In the genomic region with DNA sequence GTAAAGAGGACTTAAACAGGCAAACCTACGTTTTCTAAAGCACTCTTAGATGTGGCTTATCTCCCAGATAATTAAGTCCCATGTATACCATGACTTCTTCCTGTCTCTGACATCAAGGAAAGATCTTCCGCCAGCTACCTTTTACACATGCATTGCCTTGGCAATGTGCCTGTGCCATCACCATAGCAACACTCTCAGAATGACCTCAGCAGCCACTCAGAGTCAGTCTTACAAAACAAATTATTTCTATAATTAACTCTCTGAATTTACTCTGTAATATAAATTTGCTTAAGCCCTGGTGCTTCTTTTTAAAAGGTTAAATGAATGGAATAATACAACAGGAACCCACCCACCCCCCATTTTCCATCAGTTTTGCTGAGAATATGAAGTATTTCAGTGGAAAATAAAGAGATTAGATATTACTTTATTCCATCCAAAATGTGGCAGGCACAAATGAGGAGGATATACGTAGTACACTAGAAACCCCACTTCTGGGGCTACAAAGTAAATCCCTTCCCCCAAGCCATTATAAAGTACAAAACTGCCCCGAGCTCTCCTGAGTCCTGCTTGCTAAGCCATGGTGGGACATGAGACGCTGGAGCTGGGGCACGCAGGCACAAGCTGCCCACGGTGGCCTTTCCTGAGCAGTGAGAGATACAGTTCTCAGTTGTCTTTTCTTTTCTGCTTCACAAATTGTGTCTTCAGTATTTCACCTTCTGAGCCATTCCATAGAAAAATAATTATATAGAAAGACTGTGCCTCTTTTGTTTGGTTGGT, we compare ENCODE assay signal across 8 mouse cellular contexts.
DNase-seq lines count a peak whose midpoint lies in the region; ATAC-seq and TF ChIP-seq lines count a peak whose summit lies in the region.

No protein-coding gene starts in this region.

- H3K4me2 ChIP-seq in forebrain, embryonic 15.5 days (replicated peaks): peak overlapping the region; percentile 10; the same call in 1 of the 2 replicates
- H3K4me2 ChIP-seq in lung, embryonic 14.5 days: no peak overlapping the region

- 12% methylated on average over 7 of the region's 7 CpGs for WGBS in forebrain, embryonic 15.5 days
- 38% methylated on average over 7 of the region's 7 CpGs for WGBS in lung, embryonic 14.5 days

- H3K4me3 ChIP-seq in forebrain, embryonic 15.5 days: no peak overlapping the region
- no peak overlapping the region for H3K4me3 ChIP-seq in lung, embryonic 14.5 days (ENCODE audit: low read depth, low read length)

- H3K9me3 ChIP-seq in forebrain, embryonic 15.5 days: no peaks in the 10 kb centered on the region
- H3K9me3 ChIP-seq in lung, embryonic 14.5 days (ENCODE audit: low read depth, low read length): no peaks in the 10 kb centered on the region

- DNase-seq in layer of hippocampus, adult 11-12 months (ENCODE audit: low spot score): peak; percentile 59
- DNase-seq in layer of hippocampus, adult 9-10 months (ENCODE audit: low spot score): no peak
- peak; percentile 80 for DNase-seq in adrenal gland, postnatal 14 days
- peak; percentile 78 to 83 for DNase-seq in kidney, adult 8-10 months
- peak; percentile 91 for DNase-seq in lung, embryonic 14.5 days
- peak; percentile 75 for DNase-seq in retina, postnatal 1 day
- no peak for DNase-seq in yolk sac, embryonic 10.5 days (ENCODE audit: low spot score)

- peak overlapping the region; percentile 74 for H3K27ac ChIP-seq in forebrain, embryonic 15.5 days (replicated peaks)
- H3K27ac ChIP-seq in lung, embryonic 14.5 days (ENCODE audit: low read depth): peak overlapping the region; percentile 31

- no peaks in the 10 kb centered on the region for H3K27me3 ChIP-seq in forebrain, embryonic 15.5 days
- no peaks in the 10 kb centered on the region for H3K27me3 ChIP-seq in lung, embryonic 14.5 days (ENCODE audit: insufficient read depth, low read length)

- 0 out of 2 replicates have a peak, but pooled peaks cover 2% of the 10 kb centered on the region for H3K36me3 ChIP-seq in forebrain, embryonic 15.5 days
- H3K36me3 ChIP-seq in lung, embryonic 14.5 days (ENCODE audit: insufficient read depth): 0 out of 2 replicates have a peak, but pooled peaks cover 2% of the 10 kb centered on the region

- no peak for TF ChIP-seq CTCF in lung, embryonic 14.5 days (IDR thresholded peaks at IDR 0.05; ENCODE audit: low read depth)

- ATAC-seq in forebrain, embryonic 15.5 days (replicated peaks): peak; percentile 64
- ATAC-seq in lung, embryonic 14.5 days (ENCODE audit: insufficient read depth): peak; percentile 64; the same call in 1 of the 2 replicates

- H3K4me1 ChIP-seq in forebrain, embryonic 15.5 days: peaks cover 34% of the 10 kb centered on the region
- H3K4me1 ChIP-seq in lung, embryonic 14.5 days (ENCODE audit: insufficient read depth): peaks cover 19% of the 10 kb centered on the region

- H3K9ac ChIP-seq in forebrain, embryonic 15.5 days (replicated peaks): no peak overlapping the region
- H3K9ac ChIP-seq in lung, embryonic 14.5 days: no peak overlapping the region

Comparison
In these comparisons a context has a peak if more than half of its experiments do, and no peak if none do; other contexts are left out.
1. DNase-seq: peak in layer of hippocampus, adult 11-12 months (single experiment), adrenal gland, postnatal 14 days (single experiment), kidney, adult 8-10 months (2 of 2), lung, embryonic 14.5 days (single experiment) and retina, postnatal 1 day (single experiment); none in layer of hippocampus, adult 9-10 months (single experiment) and yolk sac, embryonic 10.5 days (single experiment).